Mouse (Mus musculus): ENCODE data around the gene Tmem160. TPM values are rescaled to one million over a fixed set of nuclear protein-coding genes. Genes with fewer than 3 reads are reported as not detected.

Tmem160 gene
- 50.7 and 60.0 TPM in 2 replicates for polyA plus RNA-seq (2014; fragmentation: Nextera tagmentation; extraction: Ambion mirVana)

DNA sequence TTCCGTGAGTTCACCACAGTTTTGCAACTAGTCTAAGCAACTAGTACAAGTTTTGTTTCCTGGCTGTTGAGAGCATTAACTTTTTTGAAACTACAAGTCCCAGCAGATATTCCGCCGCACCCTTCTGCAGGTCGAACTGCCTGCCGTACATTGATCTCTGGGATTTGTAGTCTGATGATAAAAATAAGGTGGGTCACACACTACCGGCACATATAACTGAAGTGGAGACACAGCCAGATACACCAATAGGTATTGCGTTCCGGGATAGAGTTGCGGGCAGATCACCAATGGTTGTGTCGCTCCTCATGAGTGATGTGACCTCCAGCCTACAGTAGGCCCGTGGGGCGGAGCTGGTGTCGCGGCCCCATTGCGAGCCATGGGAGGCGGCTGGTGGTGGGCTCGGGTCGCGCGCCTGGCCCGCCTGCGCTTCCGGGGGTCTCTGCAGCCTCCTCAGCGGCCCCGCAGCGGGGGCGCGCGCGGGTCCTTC is at the start of gene Tmem160:
Gene Tmem160 (plus strand): TSS at position 193 of the 487 bp plus-strand sequence.
- H3K9me3 ChIP-seq (replicated peaks; ENCODE audit: control insufficient read depth, low read length), result no peaks in the 10 kb centered on the region

DNA sequence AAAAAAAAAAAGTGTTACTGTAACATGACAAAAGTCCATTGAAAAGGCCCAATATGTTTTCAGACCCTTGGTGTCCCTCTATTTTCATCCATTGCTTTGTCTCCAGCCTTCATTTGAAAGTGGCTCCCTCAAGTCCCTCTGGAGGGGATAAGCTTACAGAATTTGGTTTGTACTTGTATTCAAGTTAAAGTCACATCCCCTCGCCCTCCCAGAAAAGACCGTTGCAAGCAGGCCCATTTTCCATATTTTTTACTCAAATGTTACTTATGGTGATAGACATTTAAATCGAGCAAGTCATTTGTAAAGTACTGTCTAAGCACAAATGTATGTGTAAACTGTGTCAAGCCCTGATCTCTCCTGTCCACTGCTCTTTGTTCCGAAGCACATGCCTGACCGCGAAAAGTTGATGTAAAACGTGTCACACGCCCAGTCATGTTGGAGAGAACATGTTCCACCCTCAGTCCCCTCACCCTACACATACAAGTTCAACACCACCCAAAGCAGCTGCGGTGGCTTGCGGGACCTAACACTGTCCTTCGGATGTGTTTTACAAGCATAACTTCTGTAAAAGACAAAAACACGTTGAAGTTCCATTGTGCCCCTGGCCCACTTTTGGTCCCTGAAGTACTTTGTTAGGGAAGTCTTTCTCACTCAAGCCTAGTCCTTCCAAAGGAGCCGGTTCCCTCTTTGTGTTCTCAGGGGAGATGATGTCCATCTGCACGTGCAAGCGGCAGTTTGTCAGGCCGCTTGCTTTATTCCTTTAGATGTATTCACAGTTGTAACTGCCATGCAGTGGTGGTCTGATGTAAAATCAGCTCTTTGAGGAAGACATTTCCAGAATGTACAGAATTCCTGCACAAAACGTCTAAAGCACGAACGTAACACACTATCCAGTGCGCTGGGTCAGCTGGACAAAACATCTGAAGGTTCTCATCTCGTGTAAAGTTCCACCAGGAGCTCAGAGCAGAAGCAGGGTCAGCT is 49.3 kb upstream of the Tmem160 start:
- peaks cover 6% of the 10 kb centered on the region for H3K4me1 ChIP-seq (ENCODE audit: control insufficient read depth, insufficient read depth, low read length)
- WGBS, result 48% methylated on average over 21 of the region's 21 CpGs
- H3K4me3 ChIP-seq (ENCODE audit: low read depth, low read length), result peak overlapping the region; percentile 92
- H3K27ac ChIP-seq (replicated peaks; ENCODE audit: low read depth, low read length), result peak overlapping the region; percentile 11; the same call in 1 of the 2 replicates
- ATAC-seq (replicated peaks; ENCODE audit: insufficient number of reproducible peaks, low FRiP score, low TSS enrichment, low read depth) (no peak), DNase-seq (ENCODE audit: low spot score) (peak; percentile 28)
- no peaks in the 10 kb centered on the region for H3K9me3 ChIP-seq (replicated peaks; ENCODE audit: control insufficient read depth, low read length)
- H3K27me3 ChIP-seq (ENCODE audit: control insufficient read depth, insufficient read depth, low read length), result no peaks in the 10 kb centered on the region
- H3K9ac ChIP-seq (replicated peaks; ENCODE audit: low read length), result peak overlapping the region; percentile 100
- peak overlapping the region; percentile 90 for H3K4me2 ChIP-seq (ENCODE audit: low read depth, low read length)
- H3K36me3 ChIP-seq (replicated peaks; ENCODE audit: control insufficient read depth, insufficient read depth, low read depth, low read length), result no peaks in the 10 kb centered on the region

More for the DNA sequence above, at the start of gene Tmem160:
- peak within 1 kb of the TSS; percentile 76 for H3K4me3 ChIP-seq (ENCODE audit: low read depth, low read length)
- no peaks in the 10 kb centered on the region for H3K4me1 ChIP-seq (ENCODE audit: control insufficient read depth, insufficient read depth, low read length)
- WGBS, result under 1% methylated on average over 30 of the region's 30 CpGs
- peak; percentile 91 for DNase-seq (ENCODE audit: low spot score)
- H3K9ac ChIP-seq (replicated peaks; ENCODE audit: low read length), result peak within 1 kb of the TSS; percentile 70
- 0 out of 2 replicates have a peak within 1 kb of the TSS, but pooled peaks have one; percentile 8 for H3K27ac ChIP-seq (replicated peaks; ENCODE audit: low read depth, low read length)
- peak; percentile 98 for ATAC-seq (replicated peaks; ENCODE audit: insufficient number of reproducible peaks, low FRiP score, low TSS enrichment, low read depth)
- H3K27me3 ChIP-seq (ENCODE audit: control insufficient read depth, insufficient read depth, low read length), result no peaks in the 10 kb centered on the region
- peak within 1 kb of the TSS; percentile 89 for H3K4me2 ChIP-seq (ENCODE audit: low read depth, low read length)
- no peaks in the 10 kb centered on the region for H3K36me3 ChIP-seq (replicated peaks; ENCODE audit: control insufficient read depth, insufficient read depth, low read depth, low read length)

DNA sequence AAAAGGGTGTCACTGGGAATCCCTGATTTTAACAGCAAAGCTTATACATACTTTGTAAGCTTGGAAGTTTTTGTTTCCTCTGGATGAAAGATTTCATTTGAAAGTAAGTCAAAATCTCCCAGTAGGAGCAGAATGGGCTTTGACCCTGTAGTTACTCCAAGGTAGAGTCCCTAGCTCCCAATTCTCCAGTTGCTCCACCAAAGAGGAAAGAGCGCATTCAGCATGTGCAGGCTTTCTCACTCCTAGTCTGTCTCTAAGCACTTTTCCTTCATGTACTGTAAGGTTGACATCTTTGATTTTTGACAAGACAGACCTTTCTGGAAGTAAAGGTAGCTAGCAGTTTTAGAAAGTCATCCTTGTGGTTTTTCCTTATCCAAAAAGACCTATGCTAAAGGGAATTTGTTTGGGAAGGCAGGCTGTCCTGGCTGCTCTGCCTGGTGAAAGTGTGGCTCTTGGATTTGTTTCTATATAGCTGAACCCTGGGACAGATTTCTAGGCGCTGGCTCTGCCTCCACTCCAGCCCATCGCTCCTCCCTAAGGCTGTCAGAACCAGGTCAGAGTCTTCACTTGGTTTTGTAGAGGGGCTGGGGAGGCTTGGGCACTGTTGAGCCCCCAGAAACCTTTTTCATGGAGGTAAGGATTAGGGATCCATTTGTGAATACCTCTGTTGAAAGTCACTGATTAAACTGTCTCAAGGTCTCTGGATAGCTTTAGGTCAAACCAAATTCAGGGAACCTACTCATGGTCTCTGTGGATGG is 48.1 kb upstream of the Tmem160 start:
- WGBS, result 82% methylated on average over 3 of the region's 3 CpGs
- 0 out of 2 replicates have a peak overlapping the region, but pooled peaks have one; percentile 30 for H3K27ac ChIP-seq (replicated peaks; ENCODE audit: low read depth, low read length)
- no peaks in the 10 kb centered on the region for H3K9me3 ChIP-seq (replicated peaks; ENCODE audit: control insufficient read depth, low read length)
- ATAC-seq (replicated peaks; ENCODE audit: insufficient number of reproducible peaks, low FRiP score, low TSS enrichment, low read depth) (no peak), DNase-seq (ENCODE audit: low spot score) (no peak)
- no peaks in the 10 kb centered on the region for H3K27me3 ChIP-seq (ENCODE audit: control insufficient read depth, insufficient read depth, low read length)
- H3K4me3 ChIP-seq (ENCODE audit: low read depth, low read length), result 0 out of 2 replicates have a peak overlapping the region, but pooled peaks have one; percentile 3
- H3K9ac ChIP-seq (replicated peaks; ENCODE audit: low read length), result peak overlapping the region; percentile 37
- peaks cover 6% of the 10 kb centered on the region for H3K4me1 ChIP-seq (ENCODE audit: control insufficient read depth, insufficient read depth, low read length)
- H3K36me3 ChIP-seq (replicated peaks; ENCODE audit: control insufficient read depth, insufficient read depth, low read depth, low read length), result no peaks in the 10 kb centered on the region
- peak overlapping the region; percentile 3; the same call in 1 of the 2 replicates for H3K4me2 ChIP-seq (ENCODE audit: low read depth, low read length)

DNA sequence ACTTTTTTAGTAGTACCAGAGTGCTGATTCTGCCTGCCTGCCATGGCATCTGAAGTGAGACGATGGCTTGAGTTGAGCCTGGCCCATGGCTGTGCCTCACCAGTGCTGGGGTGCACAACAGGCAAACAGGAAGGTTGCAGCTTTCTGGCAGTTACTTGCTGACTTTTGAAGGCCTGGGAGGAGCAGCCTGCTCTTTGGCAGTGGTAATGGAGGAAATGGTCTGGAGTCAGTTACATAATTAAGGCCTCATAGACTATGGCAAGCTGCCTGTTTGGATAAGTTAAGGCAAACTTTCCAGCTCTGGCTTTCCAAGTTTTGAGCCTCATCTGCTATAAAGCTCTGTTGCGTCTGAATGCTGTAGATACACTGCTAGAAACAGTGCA is 47.5 kb upstream of the Tmem160 start:
- 77% methylated on average over 2 of the region's 2 CpGs for WGBS
- DNase-seq (ENCODE audit: low spot score), result no peak
- no peak for ATAC-seq (replicated peaks; ENCODE audit: insufficient number of reproducible peaks, low FRiP score, low TSS enrichment, low read depth)
- Histone ChIP-seq H3K4me1 (ENCODE audit: control insufficient read depth, insufficient read depth, low read length) (peaks cover 6% of the 10 kb centered on the region), H3K9me3 (replicated peaks; ENCODE audit: control insufficient read depth, low read length) (no peaks in the 10 kb centered on the region), H3K27ac (replicated peaks; ENCODE audit: low read depth, low read length) (0 out of 2 replicates have a peak overlapping the region, but pooled peaks have one; percentile 30), H3K9ac (replicated peaks; ENCODE audit: low read length) (peak overlapping the region; percentile 37), H3K27me3 (ENCODE audit: control insufficient read depth, insufficient read depth, low read length) (no peaks in the 10 kb centered on the region), H3K4me3 (ENCODE audit: low read depth, low read length) (no peak overlapping the region), H3K36me3 (replicated peaks; ENCODE audit: control insufficient read depth, insufficient read depth, low read depth, low read length) (no peaks in the 10 kb centered on the region), H3K4me2 (ENCODE audit: low read depth, low read length) (no peak overlapping the region; the same call in 1 of the 2 replicates)

DNA sequence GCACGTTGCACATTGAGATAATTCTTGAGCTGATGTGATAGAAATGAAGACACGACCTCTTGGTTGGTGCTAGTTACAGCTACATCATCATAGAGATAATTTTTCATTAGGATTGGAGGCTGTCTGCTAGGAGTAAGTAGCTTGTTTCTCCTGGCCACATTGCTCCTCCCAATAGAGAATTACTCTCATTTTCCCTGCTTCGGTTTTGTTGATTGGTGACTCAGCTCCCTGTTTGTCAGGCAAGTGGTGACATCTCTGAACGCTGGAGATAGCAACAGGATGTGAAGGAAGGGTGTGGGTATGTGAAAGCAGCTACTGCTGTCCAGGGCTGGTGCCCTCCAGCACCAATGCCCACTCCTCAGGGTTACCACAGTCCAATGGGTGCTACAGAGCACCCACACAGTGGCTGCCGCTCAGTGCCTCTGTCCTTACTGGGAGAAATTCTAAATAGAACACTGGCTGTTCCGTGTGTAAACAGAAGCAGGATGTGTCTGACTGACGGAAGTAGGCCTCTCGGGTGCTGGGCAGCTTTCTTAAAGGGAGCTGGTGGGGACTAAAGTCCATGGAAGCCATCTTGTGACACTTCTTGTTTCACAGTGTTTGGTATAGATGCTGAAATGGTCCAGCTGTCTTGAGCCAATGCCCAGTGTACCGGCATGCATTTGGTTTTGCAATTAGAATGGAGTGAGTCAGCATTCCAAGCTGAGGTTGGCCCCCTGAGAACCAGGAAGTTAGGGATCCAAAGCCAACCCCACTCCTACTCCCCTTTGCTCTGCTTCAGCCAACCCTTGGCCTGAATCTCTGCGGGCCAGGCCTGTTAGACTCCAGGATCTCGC is 46.8 kb upstream of the Tmem160 start:
- WGBS, result 76% methylated on average over 11 of the region's 11 CpGs
- no peak overlapping the region; the same call in 1 of the 2 replicates for H3K4me2 ChIP-seq (ENCODE audit: low read depth, low read length)
- H3K4me3 ChIP-seq (ENCODE audit: low read depth, low read length), result no peak overlapping the region
- DNase-seq (ENCODE audit: low spot score), result no peak
- no peaks in the 10 kb centered on the region for H3K36me3 ChIP-seq (replicated peaks; ENCODE audit: control insufficient read depth, insufficient read depth, low read depth, low read length)
- H3K27me3 ChIP-seq (ENCODE audit: control insufficient read depth, insufficient read depth, low read length), result no peaks in the 10 kb centered on the region
- peaks cover 6% of the 10 kb centered on the region for H3K4me1 ChIP-seq (ENCODE audit: control insufficient read depth, insufficient read depth, low read length)
- no peak for ATAC-seq (replicated peaks; ENCODE audit: insufficient number of reproducible peaks, low FRiP score, low TSS enrichment, low read depth)
- H3K9ac ChIP-seq (replicated peaks; ENCODE audit: low read length), result peak overlapping the region; percentile 10; the same call in 1 of the 2 replicates
- H3K9me3 ChIP-seq (replicated peaks; ENCODE audit: control insufficient read depth, low read length), result no peaks in the 10 kb centered on the region
- no peak overlapping the region; the same call in 1 of the 2 replicates for H3K27ac ChIP-seq (replicated peaks; ENCODE audit: low read depth, low read length)

DNA sequence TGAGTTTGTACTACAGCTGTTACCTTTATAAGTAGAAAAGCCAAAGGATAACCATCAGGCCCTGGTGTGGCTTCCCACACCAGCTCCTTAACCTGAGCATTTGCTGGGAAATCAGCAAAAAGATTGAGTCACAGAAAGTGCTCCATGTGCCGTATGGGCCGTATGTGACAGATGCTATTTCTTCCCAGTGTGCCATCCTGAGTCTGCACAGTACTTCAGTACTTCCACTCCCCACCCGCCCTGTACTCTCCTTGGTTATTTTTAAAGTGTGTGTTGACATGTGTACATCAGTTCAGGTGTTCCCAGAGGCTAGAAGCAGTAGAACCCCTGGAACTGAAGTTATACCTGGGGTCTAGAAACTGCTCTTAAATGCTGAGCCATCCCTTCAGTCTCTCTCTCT is 45.6 kb upstream of the Tmem160 start:
- 93% methylated on average over 3 of the region's 3 CpGs for WGBS
- no peak overlapping the region for H3K4me2 ChIP-seq (ENCODE audit: low read depth, low read length)
- no peak overlapping the region for H3K9ac ChIP-seq (replicated peaks; ENCODE audit: low read length)
- ATAC-seq (replicated peaks; ENCODE audit: insufficient number of reproducible peaks, low FRiP score, low TSS enrichment, low read depth), result no peak
- H3K27ac ChIP-seq (replicated peaks; ENCODE audit: low read depth, low read length), result no peak overlapping the region
- no peak overlapping the region for H3K4me3 ChIP-seq (ENCODE audit: low read depth, low read length)
- H3K27me3 ChIP-seq (ENCODE audit: control insufficient read depth, insufficient read depth, low read length), result no peaks in the 10 kb centered on the region
- H3K36me3 ChIP-seq (replicated peaks; ENCODE audit: control insufficient read depth, insufficient read depth, low read depth, low read length), result no peaks in the 10 kb centered on the region; the same call in 1 of the 2 replicates
- H3K4me1 ChIP-seq (ENCODE audit: control insufficient read depth, insufficient read depth, low read length), result peaks cover 6% of the 10 kb centered on the region
- no peak for DNase-seq (ENCODE audit: low spot score)
- H3K9me3 ChIP-seq (replicated peaks; ENCODE audit: control insufficient read depth, low read length), result no peaks in the 10 kb centered on the region

DNA sequence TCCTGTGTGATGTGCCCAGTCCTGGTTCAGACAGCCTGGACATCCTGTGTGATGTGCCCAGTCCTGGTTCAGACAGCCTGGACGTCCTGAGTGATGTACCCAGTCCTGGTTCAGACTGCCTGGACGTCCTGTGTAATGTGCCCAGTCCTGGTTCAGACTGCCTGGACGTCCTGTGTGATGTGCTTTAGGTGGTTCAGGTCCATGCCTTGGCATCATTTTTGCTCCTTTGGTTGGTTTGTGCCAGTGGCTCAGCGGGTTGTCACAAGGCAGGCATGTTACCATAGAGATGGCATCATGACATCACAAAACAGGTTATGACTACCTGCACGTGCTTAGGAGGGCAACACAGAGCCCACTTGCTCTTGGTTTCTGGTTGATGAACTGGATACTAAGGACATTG is 41.5 kb upstream of the Tmem160 start:
- Histone ChIP-seq H3K4me2 (ENCODE audit: low read depth, low read length) (no peak overlapping the region), H3K9me3 (replicated peaks; ENCODE audit: control insufficient read depth, low read length) (no peaks in the 10 kb centered on the region), H3K4me3 (ENCODE audit: low read depth, low read length) (no peak overlapping the region), H3K27me3 (ENCODE audit: control insufficient read depth, insufficient read depth, low read length) (no peaks in the 10 kb centered on the region), H3K4me1 (ENCODE audit: control insufficient read depth, insufficient read depth, low read length) (no peaks in the 10 kb centered on the region), H3K27ac (replicated peaks; ENCODE audit: low read depth, low read length) (no peak overlapping the region), H3K9ac (replicated peaks; ENCODE audit: low read length) (no peak overlapping the region), H3K36me3 (replicated peaks; ENCODE audit: control insufficient read depth, insufficient read depth, low read depth, low read length) (no peaks in the 10 kb centered on the region; the same call in 1 of the 2 replicates)
- ATAC-seq (replicated peaks; ENCODE audit: insufficient number of reproducible peaks, low FRiP score, low TSS enrichment, low read depth) (no peak), DNase-seq (ENCODE audit: low spot score) (no peak)
- WGBS, result 87% methylated on average over 5 of the region's 5 CpGs

Measured in embryonic facial prominence, embryonic 11.5 days (tissue).